Comparison of ENCODE assay signal across 8 mouse cellular contexts in genomic region chr3:144506213-144506612, GRCm38 (mm10).
DNase-seq lines count a peak whose midpoint lies in the region; ATAC-seq and TF ChIP-seq lines count a peak whose summit lies in the region.

No protein-coding gene starts in this region.

- in situ Hi-C loops in Patski (cut with MboI; ENCODE audit: low pct_unique_long_range_greater_than_20kb): no loop called here

- peaks cover 7% of the 10 kb centered on the region for H3K4me1 ChIP-seq in heart, adult 2 months (ENCODE audit: control insufficient read depth, insufficient read depth, low read length)
- peaks cover 5% of the 10 kb centered on the region for H3K4me1 ChIP-seq in liver, adult 2 months (ENCODE audit: control insufficient read depth, insufficient read depth, low read length)
- peaks cover 38% of the 10 kb centered on the region for H3K4me1 ChIP-seq in hindbrain, embryonic 13.5 days (replicated peaks)

- no peak overlapping the region for H3K4me2 ChIP-seq in hindbrain, embryonic 13.5 days

- WGBS in heart, adult 2 months: 34% methylated on average over 3 of the region's 3 CpGs
- WGBS in liver, adult 2 months: 54% methylated on average over 3 of the region's 3 CpGs
- 13% methylated on average over 3 of the region's 3 CpGs for WGBS in hindbrain, embryonic 13.5 days

- peak overlapping the region; percentile 34; the same call in 1 of the 2 replicates for H3K27ac ChIP-seq in heart, adult 2 months
- no peak overlapping the region for H3K27ac ChIP-seq in liver, adult 2 months (replicated peaks; ENCODE audit: insufficient read depth, low read depth, low read length)
- no peak overlapping the region for H3K27ac ChIP-seq in hindbrain, embryonic 13.5 days

- no peak overlapping the region for H3K9ac ChIP-seq in heart, adult 2 months (ENCODE audit: low read depth, low read length)
- H3K9ac ChIP-seq in liver, adult 2 months (ENCODE audit: low read depth, low read length): no peak overlapping the region
- no peak overlapping the region for H3K9ac ChIP-seq in hindbrain, embryonic 13.5 days

- DNase-seq in heart, adult 11 months: peak; percentile 94
- no peak for DNase-seq in heart, postnatal 25 days (ENCODE audit: low spot score)
- peak; percentile 99 for DNase-seq in Patski (ENCODE audit: low read depth, low spot score)
- peak; percentile 32 to 34 for DNase-seq in heart, adult 2 months
- DNase-seq in liver, adult 2 months (ENCODE audit: extremely low read depth, low read depth, low spot score): peak; percentile 28
- no peak for DNase-seq in left cerebral cortex, postnatal 4 days
- DNase-seq in c-Kit-positive CD71-positive TER-119-positive erythroid progenitor cells, embryonic 14.5 days (ENCODE audit: low spot score): no peak

- CTCF ChIA-PET in Patski (lab: Charles Lee): interaction anchor here (0.7 to 2.3 kb wide), 9 partner anchors 11 to 119 kb away, joined by 3 to 8 read pairs (median 3); partner anchors contain the start of genes Hs2st1 and Selenof

- H3K79me2 ChIP-seq in heart, adult 2 months (replicated peaks; ENCODE audit: control insufficient read depth, insufficient read depth, low read length): no peaks in the 10 kb centered on the region
- H3K79me2 ChIP-seq in liver, adult 2 months (ENCODE audit: control insufficient read depth, insufficient read depth, low read length): 0 out of 2 replicates have a peak, but pooled peaks cover 9% of the 10 kb centered on the region

- no peaks in the 10 kb centered on the region for H3K36me3 ChIP-seq in heart, adult 2 months (ENCODE audit: control insufficient read depth, insufficient read depth, low read length)
- H3K36me3 ChIP-seq in liver, adult 2 months (ENCODE audit: control insufficient read depth, insufficient read depth, low read length): no peaks in the 10 kb centered on the region
- no peaks in the 10 kb centered on the region for H3K36me3 ChIP-seq in hindbrain, embryonic 13.5 days

- TF ChIP-seq POLR2A in heart, adult 2 months (IDR thresholded peaks at IDR 0.05; ENCODE audit: insufficient read depth, low read depth, low read length): no peak
- TF ChIP-seq POLR2A in liver, adult 2 months (IDR thresholded peaks at IDR 0.05; ENCODE audit: extremely low read depth, insufficient read depth, low read length): no peak

- POLR2A ChIA-PET in Patski (lab: Charles Lee): interaction anchor here (0.6 to 1.7 kb wide), 3 partner anchors 10 to 210 kb away, joined by 3 to 5 read pairs (median 4); no protein-coding TSS in a partner anchor

- intact Hi-C loops in heart, postnatal 25 days (cut with DNase I): no loop called here
- intact Hi-C loops in heart, adult 2 months (cut with DNase I): no loop called here
- intact Hi-C loops in left cerebral cortex, postnatal 4 days (cut with DNase I): no loop called here

- no peak for TF ChIP-seq CTCF in Patski (IDR thresholded peaks at IDR 0.05)
- no peak for TF ChIP-seq CTCF in heart, adult 2 months (IDR thresholded peaks at IDR 0.05)
- TF ChIP-seq CTCF in liver, adult 2 months (IDR thresholded peaks at IDR 0.05; ENCODE audit: low read depth, low read length): no peak

- H3K27me3 ChIP-seq in Patski: no peaks in the 10 kb centered on the region
- H3K27me3 ChIP-seq in heart, adult 2 months (ENCODE audit: control insufficient read depth, insufficient read depth, low read length): no peaks in the 10 kb centered on the region
- H3K27me3 ChIP-seq in liver, adult 2 months (ENCODE audit: control insufficient read depth, insufficient read depth, low read length): no peaks in the 10 kb centered on the region
- no peaks in the 10 kb centered on the region for H3K27me3 ChIP-seq in hindbrain, embryonic 13.5 days

- no peak overlapping the region for H3K4me3 ChIP-seq in heart, adult 2 months
- H3K4me3 ChIP-seq in liver, adult 2 months (ENCODE audit: insufficient read depth, low read depth, low read length): no peak overlapping the region
- no peak overlapping the region for H3K4me3 ChIP-seq in hindbrain, embryonic 13.5 days

- no peaks in the 10 kb centered on the region for H3K9me3 ChIP-seq in hindbrain, embryonic 13.5 days

- no peak for TF ChIP-seq EP300 in heart, adult 2 months (IDR thresholded peaks at IDR 0.05; ENCODE audit: insufficient read depth, low read depth, low read length)

- ATAC-seq in Patski: peak; percentile 96
- no peak for ATAC-seq in hindbrain, embryonic 13.5 days (ENCODE audit: low FRiP score)

Comparison
In these comparisons a context has a peak if more than half of its experiments do, and no peak if none do; other contexts are left out.
1. DNase-seq: peak in heart, adult 11 months (single experiment), Patski (single experiment), heart, adult 2 months (2 of 2) and liver, adult 2 months (single experiment); none in heart, postnatal 25 days (single experiment), left cerebral cortex, postnatal 4 days (single experiment) and c-Kit-positive CD71-positive TER-119-positive erythroid progenitor cells, embryonic 14.5 days (single experiment).